Mouse (Mus musculus): ENCODE results near the gene Atp5d.

DNA sequence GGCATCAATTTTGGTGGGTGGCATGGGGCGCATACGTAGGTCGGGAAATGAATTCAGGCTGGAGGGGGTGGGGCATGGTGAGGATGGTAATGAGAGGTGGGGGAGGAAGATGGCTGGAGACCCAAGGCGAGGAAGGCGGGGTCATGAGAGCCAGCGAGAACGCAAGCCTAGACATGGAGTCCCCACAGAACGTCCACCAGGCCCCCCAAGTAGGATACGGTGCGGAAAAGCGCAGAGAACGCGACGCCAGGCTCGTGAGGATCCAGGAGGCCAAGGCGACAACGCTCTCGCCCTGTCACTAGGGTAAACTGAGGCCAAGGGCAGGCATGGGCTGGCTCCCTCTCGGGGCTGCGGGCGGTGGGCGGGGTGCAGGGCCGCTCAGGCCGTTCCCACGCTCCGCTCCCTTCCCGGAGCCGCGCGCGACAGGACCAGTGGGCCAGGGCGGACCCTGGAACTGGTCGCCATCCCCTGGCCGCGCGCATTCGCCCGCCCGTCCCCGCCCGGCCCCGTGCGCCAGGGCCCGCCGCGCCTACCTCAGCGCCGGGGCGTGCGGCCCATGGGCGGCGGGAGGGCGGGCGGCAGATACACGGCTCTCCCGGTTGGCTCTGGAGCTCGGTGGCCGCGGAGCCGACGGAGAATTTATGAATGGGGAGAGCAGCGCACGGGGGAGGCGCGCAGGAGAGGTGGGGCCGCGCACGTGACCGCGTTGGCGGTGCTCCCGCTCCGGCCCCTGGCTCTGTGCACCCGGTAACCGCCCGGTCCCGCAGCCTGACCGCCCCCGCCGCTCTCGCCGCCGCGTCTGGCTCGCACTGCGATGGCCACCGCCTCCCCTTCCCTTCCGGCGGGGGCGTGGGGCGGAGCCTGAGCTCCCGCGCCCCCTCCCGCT, at the start of gene Atp5d:
- no peak for TF ChIP-seq CTCF (IDR thresholded peaks at IDR 0.05; ENCODE audit: low read depth)
- no peak; the same call in 1 of the 2 replicates for TF ChIP-seq EP300 (IDR thresholded peaks at IDR 0.05; ENCODE audit: low read depth)
